Mouse (Mus musculus) myocyte (in vitro differentiated cells): ENCODE measurements around the gene Marco. TPM values are rescaled to one million over a fixed set of nuclear protein-coding genes. Genes with fewer than 3 reads are reported as not detected.

Experiments used
- H3K27me3 ChIP-seq: one replicate; pipeline ENCODE4 v1.6.1; 2011; ENCODE audit not compliant: control insufficient read depth, insufficient read depth, insufficient read length
- H3K36me3 ChIP-seq: one replicate; pipeline ENCODE4 v1.6.1; 2011; ENCODE audit not compliant: control insufficient read depth, insufficient read depth
- H3K4me2 ChIP-seq: one replicate; pipeline ENCODE4 v1.6.1; 2011; ENCODE audit warnings: low read depth, control low read depth
- H3K4me3 ChIP-seq: one replicate; pipeline ENCODE4 v1.5.1; 2011; ENCODE audit warnings: mild to moderate bottlenecking, control low read depth, moderate library complexity
- H3K79me2 ChIP-seq: one replicate; pipeline ENCODE4 v1.6.1; 2011; ENCODE audit not compliant: control insufficient read depth, insufficient read depth
- H3ac ChIP-seq: one replicate; pipeline ENCODE4 v1.6.1; 2011; ENCODE audit not compliant: control insufficient read depth, insufficient read length
- CEBPB ChIP-seq: IDR thresholded peaks from 2 replicates; pipeline ENCODE4 v1.6.1; 2011; ENCODE audit warnings: mild to moderate bottlenecking, moderate library complexity; ENCODE audit not compliant: poor library complexity, insufficient read depth, severe bottlenecking
- E2F4 ChIP-seq: IDR thresholded peaks from one replicate; pipeline ENCODE4 v1.6.1; 2011; ENCODE audit warnings: mild to moderate bottlenecking, control low read depth, moderate library complexity; ENCODE audit not compliant: insufficient read depth
- MAX ChIP-seq: IDR thresholded peaks from one replicate; pipeline ENCODE4 v1.6.1; 2011; ENCODE audit warnings: low read depth, mild to moderate bottlenecking, control low read depth
- MYOD1 ChIP-seq, 3 experiments: IDR thresholded peaks; one replicate each; pipeline ENCODE4 v1.6.1; 2011; ENCODE audit warnings: control low read depth in 2 of 3, low read depth in 2 of 3, mild to moderate bottlenecking in 2 of 3, moderate library complexity in 1 of 3; ENCODE audit not compliant: insufficient read length in 2 of 3, control insufficient read depth in 1 of 3
- MYOG ChIP-seq, 3 experiments: IDR thresholded peaks; one replicate each; pipeline ENCODE4 v1.6.1; 2011; ENCODE audit warnings: control low read depth in 2 of 3, low read depth in 2 of 3, mild to moderate bottlenecking in 2 of 3; ENCODE audit not compliant: insufficient read length in 2 of 3, control insufficient read depth in 1 of 3, insufficient read depth in 1 of 3
- POLR2A ChIP-seq: IDR thresholded peaks from one replicate; pipeline ENCODE4 v1.6.1; 2011; ENCODE audit warnings: low read depth, mild to moderate bottlenecking, control low read depth, moderate library complexity; ENCODE audit not compliant: insufficient read length
- POLR2AphosphoS2 ChIP-seq: IDR thresholded peaks from one replicate; pipeline ENCODE4 v1.6.1; 2011; ENCODE audit warnings: low read depth, control low read depth; ENCODE audit not compliant: insufficient read length
- REST ChIP-seq: IDR thresholded peaks from one replicate; pipeline ENCODE4 v1.6.1; 2011; ENCODE audit warnings: mild to moderate bottlenecking, control low read depth, moderate library complexity; ENCODE audit not compliant: insufficient read depth, insufficient read length
- SRF ChIP-seq: IDR thresholded peaks from one replicate; pipeline ENCODE4 v1.6.1; 2011; ENCODE audit warnings: low read depth; ENCODE audit not compliant: control insufficient read depth, insufficient read length
- TCF12 ChIP-seq: IDR thresholded peaks from one replicate; pipeline ENCODE4 v1.6.1; 2011; ENCODE audit warnings: mild to moderate bottlenecking, control low read depth; ENCODE audit not compliant: poor library complexity, insufficient read depth, severe bottlenecking
- TCF3 ChIP-seq: IDR thresholded peaks from one replicate; pipeline ENCODE4 v1.6.1; 2011; ENCODE audit warnings: low read depth, control low read depth; ENCODE audit not compliant: insufficient read length
- USF1 ChIP-seq: IDR thresholded peaks from one replicate; pipeline ENCODE4 v1.6.1; 2011; ENCODE audit warnings: low read depth, mild to moderate bottlenecking, control low read depth, moderate library complexity
- polyA plus RNA-seq: library from polyadenylated mRNA; unstranded; fragments of >200 nt; fragmentation: generic; extraction: Trizol; gene quantifications from one replicate; pipeline ENCODE4 v1.2.1, GENCODE M21; 2012; ENCODE audit warnings: missing spikeins

Gene Marco
- polyA plus RNA-seq, 1 experiment, result not detected

DNA sequence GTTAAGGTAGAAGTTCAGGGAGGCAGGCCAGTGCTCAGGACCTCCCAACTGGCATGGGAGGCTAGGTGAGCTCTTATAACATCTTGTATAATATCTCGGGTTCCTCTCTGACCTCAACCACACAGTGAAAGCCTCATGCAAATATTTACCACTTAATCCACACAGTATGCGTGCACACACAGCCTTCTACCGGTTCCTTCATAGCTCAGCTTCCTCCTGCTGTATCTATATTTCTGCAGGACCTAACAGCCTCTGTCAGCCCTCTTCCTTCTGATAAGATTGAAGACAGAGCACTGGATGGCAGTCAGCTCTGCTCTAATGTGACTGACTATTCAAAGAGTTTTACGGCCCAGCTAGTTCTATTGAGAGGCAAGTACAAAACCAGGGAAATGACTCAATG, 30.0 kb downstream of the Marco start:
- no peak overlapping the region for H3K4me3 ChIP-seq
- TF ChIP-seq E2F4 (no peak), MYOG (IDR thresholded peaks at IDR 0.05; ENCODE audit: control insufficient read depth in 1 of 3, insufficient read depth in 1 of 3, insufficient read length in 2 of 3, low read depth in 2 of 3) (no peak), USF1 (no peak), CEBPB (no peak), TCF3 (no peak), REST (no peak), SRF (no peak), MYOD1 (IDR thresholded peaks at IDR 0.05; ENCODE audit: control insufficient read depth in 1 of 3, insufficient read length in 2 of 3, low read depth in 2 of 3) (no peak), TCF12 (no peak), POLR2AphosphoS2 (no peak), MAX (no peak), POLR2A (no peak)
- H3K79me2 ChIP-seq, result no peaks in the 10 kb centered on the region
- H3K27me3 ChIP-seq, result peaks cover 7% of the 10 kb centered on the region
- H3K4me2 ChIP-seq, result no peak overlapping the region
- H3ac ChIP-seq, result no peak overlapping the region
- no peaks in the 10 kb centered on the region for H3K36me3 ChIP-seq

DNA sequence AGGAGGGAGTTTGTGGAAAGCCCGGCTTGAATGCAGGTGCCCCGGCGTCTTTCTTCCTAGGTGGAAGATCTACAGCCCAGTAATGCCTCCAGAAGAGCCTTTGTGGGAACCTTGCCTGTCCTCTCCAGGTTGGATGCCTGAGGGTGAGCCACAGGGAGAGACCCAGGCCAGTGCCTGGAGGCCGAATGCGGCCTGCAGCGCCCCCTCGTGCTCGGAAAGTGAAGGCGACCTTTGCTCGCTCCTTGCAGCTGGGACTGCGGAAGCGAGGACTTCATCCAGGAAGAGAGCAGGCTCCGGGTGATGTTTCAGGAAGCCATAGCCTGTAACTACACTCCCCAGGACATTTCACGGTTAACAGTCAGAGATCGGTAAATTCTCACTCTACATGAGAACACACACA, 35.9 kb downstream of the Marco start:
- Histone ChIP-seq H3K79me2 (no peaks in the 10 kb centered on the region), H3K27me3 (peaks cover 4% of the 10 kb centered on the region), H3K4me2 (no peak overlapping the region), H3K4me3 (no peak overlapping the region), H3ac (no peak overlapping the region), H3K36me3 (no peaks in the 10 kb centered on the region)
- TF ChIP-seq MYOD1 (IDR thresholded peaks at IDR 0.05; ENCODE audit: control insufficient read depth in 1 of 3, insufficient read length in 2 of 3, low read depth in 2 of 3) (no peak), REST (no peak), TCF12 (no peak), POLR2AphosphoS2 (no peak), SRF (no peak), CEBPB (no peak), E2F4 (no peak), MAX (no peak), TCF3 (no peak), POLR2A (no peak), MYOG (IDR thresholded peaks at IDR 0.05; ENCODE audit: control insufficient read depth in 1 of 3, insufficient read depth in 1 of 3, insufficient read length in 2 of 3, low read depth in 2 of 3) (no peak), USF1 (no peak)

DNA sequence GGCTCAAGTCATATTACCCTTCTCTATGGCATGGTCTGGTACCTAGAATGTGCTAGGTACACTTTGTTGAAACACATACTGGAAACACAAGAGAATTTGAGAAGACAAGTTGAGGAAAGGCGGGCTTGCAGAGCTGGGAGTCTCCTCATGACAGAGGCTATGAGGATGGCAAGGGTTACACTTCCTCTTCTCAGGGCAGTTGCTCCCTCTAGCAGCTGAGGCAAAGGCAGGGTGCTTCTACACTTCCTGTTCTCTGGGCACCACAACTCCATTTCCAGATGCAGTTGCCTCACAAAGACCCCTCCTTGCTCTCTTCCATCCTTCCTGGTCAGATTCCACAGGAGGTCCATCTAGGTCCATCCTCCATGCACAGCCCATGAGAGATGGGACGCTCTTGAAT, 37.5 kb downstream of the Marco start:
- H3K4me3 ChIP-seq, result no peak overlapping the region

DNA sequence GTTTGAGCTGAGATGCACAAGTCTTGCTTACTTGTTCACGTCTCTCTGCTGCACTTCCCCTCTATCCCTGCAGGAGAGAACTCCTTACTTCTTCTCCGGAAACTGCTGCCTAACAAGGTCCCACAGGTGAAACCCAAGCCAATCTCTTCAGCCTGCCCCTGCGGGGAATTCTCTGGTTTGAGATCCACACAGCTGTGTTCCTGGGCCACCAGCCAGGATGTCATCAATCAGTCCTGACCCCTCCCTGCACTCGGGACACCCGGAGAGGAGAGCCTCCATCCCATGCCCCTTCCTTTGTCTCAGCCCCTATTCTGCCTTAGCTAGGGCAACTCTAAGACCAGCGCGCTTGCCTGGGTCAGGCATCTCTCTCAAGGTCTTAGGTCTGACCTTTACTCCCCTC, 38.1 kb downstream of the Marco start:
- Histone ChIP-seq H3ac (no peak overlapping the region), H3K36me3 (no peaks in the 10 kb centered on the region), H3K4me2 (no peak overlapping the region), H3K27me3 (peaks cover 12% of the 10 kb centered on the region), H3K4me3 (no peak overlapping the region), H3K79me2 (no peaks in the 10 kb centered on the region)
- TF ChIP-seq E2F4, result no peak
- TF ChIP-seq TCF12, result no peak
- TF ChIP-seq MYOD1 (IDR thresholded peaks at IDR 0.05; ENCODE audit: control insufficient read depth in 1 of 3, insufficient read length in 2 of 3, low read depth in 2 of 3), result no peak
- no peak for TF ChIP-seq REST
- TF ChIP-seq TCF3, result no peak
- no peak for TF ChIP-seq SRF
- TF ChIP-seq USF1, result no peak
- no peak for TF ChIP-seq MYOG (IDR thresholded peaks at IDR 0.05; ENCODE audit: control insufficient read depth in 1 of 3, insufficient read depth in 1 of 3, insufficient read length in 2 of 3, low read depth in 2 of 3)

More for the DNA sequence above, 37.5 kb downstream of the Marco start:
- no peak for TF ChIP-seq MYOD1 (IDR thresholded peaks at IDR 0.05; ENCODE audit: control insufficient read depth in 1 of 3, insufficient read length in 2 of 3, low read depth in 2 of 3)
- TF ChIP-seq SRF, result no peak
- TF ChIP-seq MAX, result no peak
- no peak for TF ChIP-seq REST
- TF ChIP-seq TCF12, result no peak
- no peak for TF ChIP-seq POLR2A
- Histone ChIP-seq H3K79me2 (no peaks in the 10 kb centered on the region), H3ac (no peak overlapping the region), H3K27me3 (peaks cover 12% of the 10 kb centered on the region), H3K4me2 (no peak overlapping the region), H3K36me3 (no peaks in the 10 kb centered on the region)

DNA sequence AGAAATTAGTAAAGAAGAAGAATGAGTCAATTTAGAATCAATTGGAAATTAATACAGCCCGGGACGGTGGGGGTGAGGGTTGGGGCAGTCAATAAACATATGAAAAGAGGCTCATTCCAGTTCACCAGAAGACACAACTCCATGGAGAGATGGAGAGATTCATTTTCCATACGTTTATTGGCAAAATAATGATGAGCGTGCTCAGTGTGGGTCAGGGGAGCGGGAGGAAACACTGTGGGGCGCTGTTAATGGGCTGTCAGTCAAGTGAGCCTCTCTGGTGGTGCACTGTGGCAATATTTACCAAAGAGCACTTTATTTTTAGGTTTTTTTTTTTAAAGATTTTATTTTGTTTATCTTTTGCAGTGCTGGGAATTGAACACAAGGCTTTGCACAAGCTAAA, 45.8 kb downstream of the Marco start:
- H3K79me2 ChIP-seq, result no peaks in the 10 kb centered on the region
- TF ChIP-seq SRF, result no peak
- no peak for TF ChIP-seq TCF3
- TF ChIP-seq POLR2AphosphoS2, result no peak
- no peak for TF ChIP-seq MAX
- TF ChIP-seq TCF12, result no peak
- TF ChIP-seq MYOG (IDR thresholded peaks at IDR 0.05; ENCODE audit: control insufficient read depth in 1 of 3, insufficient read depth in 1 of 3, insufficient read length in 2 of 3, low read depth in 2 of 3), result no peak
- no peak for TF ChIP-seq MYOD1 (IDR thresholded peaks at IDR 0.05; ENCODE audit: control insufficient read depth in 1 of 3, insufficient read length in 2 of 3, low read depth in 2 of 3)
- no peak for TF ChIP-seq REST
- no peak for TF ChIP-seq POLR2A
- TF ChIP-seq CEBPB, result no peak
- no peak for TF ChIP-seq USF1
- no peak for TF ChIP-seq E2F4
- H3K4me2 ChIP-seq, result no peak overlapping the region
- no peak overlapping the region for H3ac ChIP-seq
- no peak overlapping the region for H3K4me3 ChIP-seq
- no peaks in the 10 kb centered on the region for H3K36me3 ChIP-seq
- H3K27me3 ChIP-seq, result peaks cover 16% of the 10 kb centered on the region
